Mouse (Mus musculus) olfactory bulb, adult 2 months (tissue): ENCODE data around the gene Bin2.

Experiments
- CTCF ChIP-seq: fragments of 200-500 bp; IDR thresholded peaks from 2 replicates; pipeline ENCODE4 v1.5.1; 2012; ENCODE audit warnings: low read depth, mild to moderate bottlenecking, low read length, moderate library complexity; ENCODE audit not compliant: insufficient read depth
- POLR2A ChIP-seq: fragments of 200-500 bp; IDR thresholded peaks from 2 replicates; pipeline ENCODE4 v1.6.1; 2012; ENCODE audit warnings: mild to moderate bottlenecking, low read depth, low read length, moderate library complexity; ENCODE audit not compliant: insufficient read depth

- no peak for TF ChIP-seq CTCF
- TF ChIP-seq POLR2A, result no peak
Measured at GRCm38 (mm10) chr15:100633341-100633740, 36.0 kb downstream of the Bin2 start.
